Mouse (Mus musculus) limb, embryonic 13.5 days (tissue): ENCODE data around the gene Pcif1. TPM values are rescaled to one million over a fixed set of nuclear protein-coding genes. Genes with fewer than 3 reads are reported as not detected.
"Not testable (repeated sequence)": the region's sequence is repeated elsewhere in the genome, so short reads cannot be mapped to it uniquely, and the experiment has no call there.

Experiments used
- ATAC-seq: fragments of 200-750 bp; cut with Nextera tagmentation; 2 replicates; pipeline ENCODE4 v1.8.0; 2017; ENCODE audit warnings: low read depth, moderate number of reproducible peaks, moderate TSS enrichment; ENCODE audit not compliant: low FRiP score
- H3K27ac ChIP-seq: fragments of 300-500 bp; sonication (generic); 2 replicates; pipeline ENCODE4 v1.5.1; 2015; ENCODE audit warnings: inconsistent platforms, mild to moderate bottlenecking, moderate library complexity
- H3K27me3 ChIP-seq: fragments of 300-500 bp; sonication (generic); 2 replicates; pipeline ENCODE4 v1.6.1; 2015; ENCODE audit warnings: mild to moderate bottlenecking, inconsistent platforms
- H3K36me3 ChIP-seq: fragments of 300-500 bp; sonication (generic); 2 replicates; pipeline ENCODE4 v1.6.1; 2015; ENCODE audit warnings: inconsistent platforms, mild to moderate bottlenecking, moderate library complexity
- H3K4me1 ChIP-seq: fragments of 300-500 bp; sonication (generic); 2 replicates; pipeline ENCODE4 v1.6.1; 2015; ENCODE audit warnings: inconsistent platforms
- H3K4me2 ChIP-seq: fragments of 300-500 bp; sonication (generic); replicated peaks from 2 replicates; pipeline ENCODE4 v1.6.1; 2015; ENCODE audit warnings: inconsistent platforms, mild to moderate bottlenecking, moderate library complexity
- H3K4me3 ChIP-seq: fragments of 300-500 bp; sonication (generic); 2 replicates; pipeline ENCODE4 v1.5.1; 2015; ENCODE audit warnings: moderate library complexity, mild to moderate bottlenecking, inconsistent platforms
- H3K9ac ChIP-seq: fragments of 300-500 bp; sonication (generic); 2 replicates; pipeline ENCODE4 v1.6.1; 2015; ENCODE audit warnings: mild to moderate bottlenecking, inconsistent platforms
- H3K9me3 ChIP-seq: fragments of 300-500 bp; sonication (generic); 2 replicates; pipeline ENCODE4 v1.6.1; 2016; ENCODE audit warnings: inconsistent platforms
- WGBS: fragments of 180-500 bp; shearing (Covaris S2); methylation state at CpG from one replicate; pipeline ENCODE4 v1.1.7; 2015; 5-methylcytosine and 5-hydroxymethylcytosine counted together
- polyA plus RNA-seq: library from polyadenylated mRNA; unstranded; fragments of >200 nt; fragmentation: Nextera tagmentation; extraction: Ambion mirVana; gene quantifications from 2 replicates; pipeline ENCODE4 v1.2.1, GENCODE M21; 2015

Pcif1 gene
- 87.4 and 88.4 TPM in 2 replicates for polyA plus RNA-seq

DNA sequence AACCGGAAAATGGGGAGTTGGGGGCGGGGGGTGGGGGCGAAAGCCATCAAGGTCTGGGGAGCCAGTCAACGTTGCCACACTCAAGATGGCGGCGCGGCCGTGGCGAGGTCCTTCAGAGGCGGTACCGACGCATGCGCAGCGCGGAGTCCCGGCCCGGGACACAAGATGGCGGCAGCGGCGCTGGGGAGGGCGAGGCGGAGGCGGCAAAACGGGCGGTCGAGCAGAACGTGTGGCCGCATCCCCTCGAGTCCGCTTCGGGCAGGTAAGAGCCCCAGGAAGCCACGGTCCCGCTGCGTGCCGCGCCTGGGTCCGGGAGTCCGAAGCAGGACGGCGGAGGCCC lies at the start of gene Pcif1:
Gene Pcif1 (plus strand): TSS at position 77 of the 340 bp plus-strand sequence.
- under 1% methylated on average over 33 of the region's 40 CpGs for WGBS
- ATAC-seq: peak; percentile 88

GRCm38 (mm10) chr2:164831029-164831428 lies 48.1 kb upstream of the Pcif1 start:
- no peak overlapping the region for H3K4me3 ChIP-seq
- no peak for ATAC-seq
- H3K4me2 ChIP-seq: no peak overlapping the region
- 79% methylated on average over 10 of the region's 10 CpGs for WGBS
- H3K4me1 ChIP-seq: peaks cover 18% of the 10 kb centered on the region
- no peak overlapping the region for H3K9ac ChIP-seq
- H3K36me3 ChIP-seq: peaks cover 39% of the 10 kb centered on the region
- H3K27ac ChIP-seq: no peak overlapping the region
- no peaks in the 10 kb centered on the region for H3K9me3 ChIP-seq
- no peaks in the 10 kb centered on the region for H3K27me3 ChIP-seq

More for the DNA sequence above, at the start of gene Pcif1:
- Histone ChIP-seq H3K9ac (peak within 1 kb of the TSS; percentile 100), H3K4me2 (peak within 1 kb of the TSS; percentile 95), H3K27me3 (no peaks in the 10 kb centered on the region), H3K36me3 (peaks cover 17% of the 10 kb centered on the region), H3K4me1 (peaks cover 24% of the 10 kb centered on the region), H3K4me3 (peak within 1 kb of the TSS; percentile 90), H3K9me3 (no peaks in the 10 kb centered on the region), H3K27ac (peak within 1 kb of the TSS; percentile 100)

- peak overlapping the region; percentile 75; the same call in 1 of the 2 replicates for H3K27ac ChIP-seq
- WGBS: 59% methylated on average over 16 of the region's 16 CpGs
- peak overlapping the region; percentile 98 for H3K4me2 ChIP-seq
- peak overlapping the region; percentile 86 for H3K9ac ChIP-seq
- H3K27me3 ChIP-seq: no peaks in the 10 kb centered on the region
- H3K9me3 ChIP-seq: no peaks in the 10 kb centered on the region
- ATAC-seq: no peak
- peaks cover 18% of the 10 kb centered on the region for H3K4me1 ChIP-seq
- H3K36me3 ChIP-seq: peaks cover 38% of the 10 kb centered on the region
- peak overlapping the region; percentile 78 for H3K4me3 ChIP-seq
Observed at GRCm38 (mm10) chr2:164832032-164832747, 46.9 kb upstream of the Pcif1 start.

- no peaks in the 10 kb centered on the region for H3K9me3 ChIP-seq
- H3K27ac ChIP-seq: peak within 1 kb of the TSS; percentile 75
- peak within 1 kb of the TSS; percentile 78 for H3K4me3 ChIP-seq
- H3K4me1 ChIP-seq: peaks cover 18% of the 10 kb centered on the region
- no peaks in the 10 kb centered on the region for H3K27me3 ChIP-seq
- peak within 1 kb of the TSS; percentile 86 for H3K9ac ChIP-seq
- H3K36me3 ChIP-seq: peaks cover 37% of the 10 kb centered on the region
- peak; percentile 34; the same call in 1 of the 2 replicates for ATAC-seq
- H3K4me2 ChIP-seq: peak within 1 kb of the TSS; percentile 98
- 1% methylated on average over 35 of the region's 35 CpGs for WGBS
Observed at GRCm38 (mm10) chr2:164832748-164833301, 46.3 kb upstream of the Pcif1 start, which contains the start of gene Ctsa. Gene Ctsa (plus strand): TSS chr2:164832873.

GRCm38 (mm10) chr2:164833314-164833959 lies 45.7 kb upstream of the Pcif1 start, which contains the start of gene Neurl2:
Gene Neurl2 (minus strand): TSS chr2:164833456.
- ATAC-seq: peak; percentile 75
- Histone ChIP-seq H3K27me3 (no peaks in the 10 kb centered on the region), H3K27ac (peak within 1 kb of the TSS; percentile 75), H3K4me2 (peak within 1 kb of the TSS; percentile 98), H3K4me3 (peak within 1 kb of the TSS; percentile 78), H3K9ac (peak within 1 kb of the TSS; percentile 86), H3K36me3 (peaks cover 37% of the 10 kb centered on the region), H3K9me3 (no peaks in the 10 kb centered on the region), H3K4me1 (peaks cover 18% of the 10 kb centered on the region)
- under 1% methylated on average over 31 of the region's 31 CpGs for WGBS

GRCm38 (mm10) chr2:164834531-164834930 lies 44.6 kb upstream of the Pcif1 start:
- Histone ChIP-seq H3K27ac (no peak overlapping the region), H3K9ac (peak overlapping the region; percentile 86), H3K4me3 (peak overlapping the region; percentile 78), H3K9me3 (no peaks in the 10 kb centered on the region), H3K4me2 (peak overlapping the region; percentile 98), H3K36me3 (peaks cover 41% of the 10 kb centered on the region), H3K4me1 (peaks cover 18% of the 10 kb centered on the region), H3K27me3 (no peaks in the 10 kb centered on the region)
- ATAC-seq: no peak
- 43% methylated on average over 8 of the region's 8 CpGs for WGBS

- H3K4me1 ChIP-seq: peaks cover 18% of the 10 kb centered on the region
- WGBS: 90% methylated on average over 4 of the region's 4 CpGs
- peaks cover 47% of the 10 kb centered on the region for H3K36me3 ChIP-seq
- peak overlapping the region; percentile 78 for H3K4me3 ChIP-seq
- H3K9me3 ChIP-seq: no peaks in the 10 kb centered on the region
- no peaks in the 10 kb centered on the region for H3K27me3 ChIP-seq
- no peak overlapping the region for H3K27ac ChIP-seq
- no peak for ATAC-seq
- H3K9ac ChIP-seq: no peak overlapping the region
- peak overlapping the region; percentile 98 for H3K4me2 ChIP-seq
Observed at GRCm38 (mm10) chr2:164835164-164835563, 43.9 kb upstream of the Pcif1 start.

DNA sequence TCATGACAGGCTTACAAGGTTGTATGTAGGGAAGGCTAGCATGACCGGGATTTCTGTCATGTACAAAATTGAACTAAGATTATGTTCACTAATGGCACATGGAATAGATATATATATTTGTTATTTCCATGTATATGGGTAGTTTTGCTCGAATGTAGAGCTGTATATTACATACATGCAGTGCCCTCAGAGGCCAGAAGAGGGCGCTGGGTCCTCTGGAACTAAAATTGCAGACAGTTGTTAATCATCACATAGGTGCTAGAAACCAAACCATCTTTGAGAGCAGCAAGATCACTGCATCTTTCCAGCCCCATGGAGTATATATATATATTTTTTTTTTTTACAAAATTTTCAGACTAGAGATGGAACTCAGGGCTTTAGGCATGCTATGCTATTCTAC lies 33.3 kb upstream of the Pcif1 start:
- Histone ChIP-seq H3K9ac (no peak overlapping the region), H3K4me3 (no peak overlapping the region), H3K4me1 (no peaks in the 10 kb centered on the region), H3K27me3 (no peaks in the 10 kb centered on the region), H3K9me3 (no peaks in the 10 kb centered on the region), H3K36me3 (peaks cover 3% of the 10 kb centered on the region; the same call in 1 of the 2 replicates), H3K27ac (no peak overlapping the region), H3K4me2 (no peak overlapping the region)
- WGBS: 52% methylated on average over 3 of the region's 3 CpGs
- ATAC-seq: no peak

DNA sequence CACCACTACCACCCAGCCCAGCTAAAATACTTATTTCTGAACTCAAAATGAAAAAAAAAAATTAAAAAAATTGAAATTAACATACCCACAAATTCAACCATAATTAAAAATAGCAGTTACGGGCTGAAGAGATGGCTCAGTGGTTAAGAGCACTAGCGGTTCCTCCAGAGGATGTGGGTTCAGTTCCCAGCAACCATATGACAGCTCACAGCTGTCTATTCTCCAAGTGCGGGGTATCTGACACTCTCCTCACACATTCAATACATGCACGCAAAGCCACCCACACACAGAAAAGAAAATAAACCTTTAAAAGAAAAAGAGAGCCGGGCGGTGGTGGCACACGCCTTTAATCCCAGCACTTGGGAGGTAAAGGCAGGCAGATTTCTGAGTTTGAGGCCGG lies 29.0 kb upstream of the Pcif1 start:
- Histone ChIP-seq H3K4me2 (no peak overlapping the region), H3K4me3 (no peak overlapping the region), H3K4me1 (no peaks in the 10 kb centered on the region), H3K27me3 (peaks cover 23% of the 10 kb centered on the region), H3K27ac (no peak overlapping the region), H3K9me3 (no peaks in the 10 kb centered on the region), H3K9ac (no peak overlapping the region), H3K36me3 (no peaks in the 10 kb centered on the region)
- WGBS: 87% methylated on average over 8 of the region's 8 CpGs
- no peak for ATAC-seq

DNA sequence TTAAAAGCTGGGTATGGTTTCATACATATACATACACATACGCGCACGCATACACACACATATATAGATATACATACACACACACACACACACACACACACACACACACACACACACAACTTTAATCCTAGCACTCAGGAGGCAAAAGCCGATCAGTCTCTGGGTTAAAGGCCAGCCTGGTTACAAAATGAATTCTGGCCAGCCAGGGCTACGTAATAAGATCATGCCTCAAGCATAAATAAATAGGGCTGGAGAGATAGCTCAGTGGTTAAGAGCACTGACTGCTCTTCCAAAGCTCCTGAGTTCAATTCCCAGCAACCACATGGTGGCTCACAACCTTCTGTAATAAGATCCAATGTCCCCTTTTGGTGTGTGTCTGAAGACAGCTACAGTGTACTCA lies 23.5 kb upstream of the Pcif1 start:
- H3K27ac ChIP-seq, H3K36me3 ChIP-seq, H3K9ac ChIP-seq, H3K9me3 ChIP-seq, ATAC-seq: not testable (repeated sequence)
- WGBS: 79% methylated on average over 5 of the region's 5 CpGs
- H3K4me2 ChIP-seq: peak overlapping the region; percentile 96
- H3K4me3 ChIP-seq: 0 out of 2 replicates have a peak overlapping the region, but pooled peaks have one; percentile 52
- H3K27me3 ChIP-seq: peaks cover 72% of the 10 kb centered on the region
- peaks cover 20% of the 10 kb centered on the region for H3K4me1 ChIP-seq

GRCm38 (mm10) chr2:164856309-164857100 lies 22.6 kb upstream of the Pcif1 start:
- Histone ChIP-seq H3K9ac (peak overlapping the region; percentile 54), H3K27ac (peak overlapping the region; percentile 52; the same call in 1 of the 2 replicates), H3K27me3 (peaks cover 72% of the 10 kb centered on the region), H3K4me2 (peak overlapping the region; percentile 96), H3K4me3 (peak overlapping the region; percentile 52), H3K4me1 (peaks cover 20% of the 10 kb centered on the region), H3K36me3 (no peaks in the 10 kb centered on the region), H3K9me3 (no peaks in the 10 kb centered on the region)
- 1% methylated on average over 42 of the region's 42 CpGs for WGBS
- peak; percentile 42; the same call in 1 of the 2 replicates for ATAC-seq
